Mouse (Mus musculus) forebrain, postnatal 0 days (tissue): ENCODE measurements around the gene Pigk. TPM values are rescaled to one million over a fixed set of nuclear protein-coding genes. Genes with fewer than 3 reads are reported as not detected.

Experiments
- ATAC-seq: fragments of 200-750 bp; cut with Nextera tagmentation; 2 replicates; pipeline ENCODE4 v1.8.0; 2017; ENCODE audit warnings: mild to moderate bottlenecking, moderate library complexity
- DNase-seq: peaks from one replicate; pipeline ENCODE4 v3.0.0-alpha.2; 2015
- H3K27ac ChIP-seq: fragments of 300-500 bp; sonication (generic); 2 replicates; pipeline ENCODE4 v1.5.1; 2014; ENCODE audit warnings: low read depth, mild to moderate bottlenecking, antibody characterized with exemption, low read length, moderate library complexity, mixed read lengths
- H3K27me3 ChIP-seq: fragments of 300-500 bp; sonication (generic); 2 replicates; pipeline ENCODE4 v1.6.1; 2014; ENCODE audit warnings: mild to moderate bottlenecking, low read length, mixed read lengths; ENCODE audit not compliant: insufficient read depth
- H3K36me3 ChIP-seq: fragments of 300-500 bp; sonication (generic); 2 replicates; pipeline ENCODE4 v1.6.1; 2014; ENCODE audit warnings: mild to moderate bottlenecking, moderate library complexity; ENCODE audit not compliant: insufficient read depth
- H3K4me1 ChIP-seq: fragments of 300-500 bp; sonication (generic); 2 replicates; pipeline ENCODE4 v1.6.1; 2014; ENCODE audit warnings: antibody characterized with exemption; ENCODE audit not compliant: insufficient read depth
- H3K4me2 ChIP-seq: fragments of 300-500 bp; sonication (generic); 2 replicates; pipeline ENCODE4 v1.6.1; 2014; ENCODE audit warnings: low read depth, mild to moderate bottlenecking, moderate library complexity
- H3K4me3 ChIP-seq: fragments of 300-500 bp; sonication (generic); 2 replicates; pipeline ENCODE4 v1.5.1; 2014; ENCODE audit warnings: low read depth, low read length, mixed read lengths
- H3K9ac ChIP-seq: fragments of 300-500 bp; sonication (generic); 2 replicates; pipeline ENCODE4 v1.6.1; 2014; ENCODE audit warnings: mild to moderate bottlenecking
- H3K9me3 ChIP-seq: fragments of 300-500 bp; sonication (generic); 2 replicates; pipeline ENCODE4 v1.6.1; 2016; ENCODE audit warnings: low read length
- CTCF ChIP-seq: sonication (generic); IDR thresholded peaks from 2 replicates; pipeline ENCODE4 v1.5.1; 2016; ENCODE audit warnings: antibody characterized with exemption, control low read depth, low read depth
- WGBS: fragments of 180-500 bp; shearing (Covaris S2); extraction: QIAGEN DNeasy Blood & Tissue Kit; methylation state at CpG from one replicate; pipeline ENCODE4 v1.1.7; 2014; 5-methylcytosine and 5-hydroxymethylcytosine counted together
- polyA plus RNA-seq: library from polyadenylated mRNA; unstranded; fragments of >200 nt; fragmentation: Nextera tagmentation; extraction: Ambion mirVana; gene quantifications from 2 replicates; pipeline ENCODE4 v1.2.1, GENCODE M21; 2015
- total RNA-seq: library from RNA; depleted of rRNA; stranded (reverse); fragments of >200 nt; gene quantifications from 2 replicates; pipeline ENCODE4 v1.2.3, GENCODE M21; 2014

Gene Pigk
- total and polyA plus RNA-seq, 2 experiments from 2014 or later = 31.8 to 46.0 TPM

- H3K4me1 ChIP-seq = no peaks in the 10 kb centered on the region
- DNase-seq = no peak
- H3K36me3 ChIP-seq = no peaks in the 10 kb centered on the region
- ATAC-seq = no peak
- WGBS = 83% methylated on average over 4 of the region's 4 CpGs
- no peak overlapping the region for H3K27ac ChIP-seq
- no peak for TF ChIP-seq CTCF
- H3K9me3 ChIP-seq = no peaks in the 10 kb centered on the region
- no peaks in the 10 kb centered on the region for H3K27me3 ChIP-seq
- H3K4me3 ChIP-seq = no peak overlapping the region
- no peak overlapping the region for H3K4me2 ChIP-seq
- no peak overlapping the region for H3K9ac ChIP-seq
Observed at GRCm38 (mm10) chr3:152971373-152971772, 257.5 kb downstream of the Pigk start.

GRCm38 (mm10) chr3:152979481-152980092 is 265.7 kb downstream of the Pigk start:
- peak overlapping the region; percentile 79 for H3K4me2 ChIP-seq
- 73% methylated on average over 11 of the region's 11 CpGs for WGBS
- H3K36me3 ChIP-seq = no peaks in the 10 kb centered on the region
- peaks cover 6% of the 10 kb centered on the region for H3K4me1 ChIP-seq
- no peak for DNase-seq
- peak overlapping the region; percentile 63 for H3K4me3 ChIP-seq
- no peaks in the 10 kb centered on the region for H3K27me3 ChIP-seq
- H3K9ac ChIP-seq = peak overlapping the region; percentile 31; the same call in 1 of the 2 replicates
- no peak for TF ChIP-seq CTCF
- no peaks in the 10 kb centered on the region for H3K9me3 ChIP-seq
- H3K27ac ChIP-seq = no peak overlapping the region
- no peak for ATAC-seq

- peak; percentile 41; the same call in 1 of the 2 replicates for TF ChIP-seq CTCF
- 6% methylated on average over 6 of the region's 6 CpGs for WGBS
- peak overlapping the region; percentile 65 for H3K9ac ChIP-seq
- H3K4me3 ChIP-seq = peak overlapping the region; percentile 63
- no peaks in the 10 kb centered on the region for H3K27me3 ChIP-seq
- no peaks in the 10 kb centered on the region for H3K9me3 ChIP-seq
- ATAC-seq (peak; percentile 34), DNase-seq (peak; percentile 48)
- H3K4me1 ChIP-seq = peaks cover 6% of the 10 kb centered on the region
- H3K4me2 ChIP-seq = peak overlapping the region; percentile 79
- H3K36me3 ChIP-seq = no peaks in the 10 kb centered on the region
- H3K27ac ChIP-seq = peak overlapping the region; percentile 60; the same call in 1 of the 2 replicates
Observed at GRCm38 (mm10) chr3:152980431-152980830, 266.5 kb downstream of the Pigk start.

- Histone ChIP-seq H3K36me3 (no peaks in the 10 kb centered on the region), H3K27me3 (no peaks in the 10 kb centered on the region), H3K4me3 (peak overlapping the region; percentile 63), H3K27ac (peak overlapping the region; percentile 60), H3K9ac (peak overlapping the region; percentile 65), H3K4me1 (peaks cover 6% of the 10 kb centered on the region), H3K9me3 (no peaks in the 10 kb centered on the region), H3K4me2 (peak overlapping the region; percentile 79)
- DNase-seq (peak; percentile 69), ATAC-seq (peak; percentile 84)
- 0 out of 2 replicates have a peak, but pooled peaks have one; percentile 18 for TF ChIP-seq CTCF
- 1% methylated on average over 47 of the region's 47 CpGs for WGBS
Observed at GRCm38 (mm10) chr3:152980978-152981974, 267.4 kb downstream of the Pigk start.

- no peaks in the 10 kb centered on the region for H3K36me3 ChIP-seq
- peak within 1 kb of the TSS; percentile 79 for H3K4me2 ChIP-seq
- no peaks in the 10 kb centered on the region for H3K9me3 ChIP-seq
- H3K9ac ChIP-seq = peak within 1 kb of the TSS; percentile 65
- under 1% methylated on average over 17 of the region's 17 CpGs for WGBS
- no peaks in the 10 kb centered on the region for H3K27me3 ChIP-seq
- peak within 1 kb of the TSS; percentile 63 for H3K4me3 ChIP-seq
- H3K4me1 ChIP-seq = peaks cover 6% of the 10 kb centered on the region
- peak; percentile 76 for DNase-seq
- peak; percentile 64 for TF ChIP-seq CTCF
- peak; percentile 60 for ATAC-seq
- H3K27ac ChIP-seq = peak within 1 kb of the TSS; percentile 60
Observed at GRCm38 (mm10) chr3:152981988-152982387, 268.1 kb downstream of the Pigk start, which contains the start of gene St6galnac5. Gene St6galnac5, minus strand, starts transcription at chr3:152982246.

- no peak overlapping the region for H3K27ac ChIP-seq
- H3K9me3 ChIP-seq = no peaks in the 10 kb centered on the region
- H3K4me1 ChIP-seq = no peaks in the 10 kb centered on the region
- no peak overlapping the region for H3K4me2 ChIP-seq
- ATAC-seq (peak; percentile 71), DNase-seq (no peak)
- H3K9ac ChIP-seq = no peak overlapping the region
- 80% methylated on average over 2 of the region's 2 CpGs for WGBS
- no peaks in the 10 kb centered on the region for H3K27me3 ChIP-seq
- H3K36me3 ChIP-seq = no peaks in the 10 kb centered on the region
- no peak for TF ChIP-seq CTCF
- H3K4me3 ChIP-seq = no peak overlapping the region
Observed at GRCm38 (mm10) chr3:152990787-152991186, 276.9 kb downstream of the Pigk start.

GRCm38 (mm10) chr3:152993608-152994007 is 279.7 kb downstream of the Pigk start:
- Histone ChIP-seq H3K9me3 (no peaks in the 10 kb centered on the region), H3K4me2 (no peak overlapping the region), H3K9ac (no peak overlapping the region), H3K36me3 (no peaks in the 10 kb centered on the region), H3K4me1 (no peaks in the 10 kb centered on the region), H3K27ac (no peak overlapping the region), H3K4me3 (no peak overlapping the region), H3K27me3 (no peaks in the 10 kb centered on the region)
- peak; percentile 38; the same call in 1 of the 2 replicates for ATAC-seq
- 57% methylated on average over 5 of the region's 5 CpGs for WGBS
- TF ChIP-seq CTCF = no peak
- DNase-seq = no peak
